Mouse (Mus musculus): ENCODE results near the gene Exosc8.

Gene Exosc8

DNA sequence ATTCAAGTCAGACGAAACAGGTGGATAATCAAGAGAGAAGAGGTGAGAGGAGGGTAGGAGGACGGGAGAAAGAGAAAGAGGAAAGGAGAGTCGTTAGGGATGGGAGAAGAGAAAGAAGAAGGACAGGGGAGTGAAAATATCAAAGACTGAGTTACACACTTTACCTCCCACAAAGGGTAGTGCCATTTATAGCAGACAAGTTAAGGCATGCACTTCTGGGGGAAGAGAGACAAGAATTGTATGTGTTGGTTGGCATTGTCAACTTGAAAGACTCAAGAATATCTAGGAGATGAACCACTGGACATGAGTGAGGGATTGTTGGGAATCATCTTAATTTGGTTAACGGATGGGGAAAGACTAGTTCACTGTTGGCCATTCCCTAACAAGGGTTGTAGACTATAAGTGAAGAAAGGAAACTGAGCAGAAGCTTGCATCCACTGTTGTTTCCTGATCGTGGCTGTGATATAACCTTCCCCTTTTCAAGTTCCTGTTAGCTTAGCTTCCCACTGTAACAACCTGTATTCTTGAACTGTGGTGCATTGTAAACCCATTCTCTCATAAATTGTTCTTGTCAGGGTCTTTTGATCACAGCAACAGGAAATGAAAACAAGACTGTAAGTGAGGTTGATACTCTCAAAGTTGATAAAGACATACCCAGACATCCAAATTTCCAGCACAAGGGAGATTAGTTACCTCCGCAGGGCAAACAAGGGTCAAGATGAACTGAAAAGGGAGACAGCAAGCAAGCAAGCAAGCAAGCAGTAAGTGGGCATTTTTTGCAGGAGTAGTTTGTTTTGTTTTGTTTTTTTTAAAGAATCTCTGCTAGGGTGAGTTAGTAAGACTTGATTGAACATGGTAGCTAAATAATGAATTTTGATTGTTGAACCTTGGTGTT, 53.6 kb downstream of the Exosc8 start:
- no peak for DNase-seq (ENCODE audit: low read depth in 2 of 2, low spot score in 2 of 2)

Measured in CD8-positive naive resting alpha-beta T cell, adult 2 months (primary cell).